Comparison of ENCODE assay signal across 27 mouse cellular contexts in genomic region chr6:119630622-119631021, GRCm38 (mm10).
A peak's percentile ranks its signal among the peaks of the same experiment; 100 is the strongest.
DNase-seq lines count a peak whose midpoint lies in the region; ATAC-seq and TF ChIP-seq lines count a peak whose summit lies in the region.
"Had no signal": no experiment of that assay in that cellular context is flagged by ENCODE, and none has a peak within 500 bp of the region (broad histone marks: within the 10 kb centered on the region; RNA-seq: fewer than 3 reads in every experiment).

No protein-coding gene starts in this region.

- ATAC-seq in kidney, embryonic 15.5 days (replicated peaks; ENCODE audit: low FRiP score): no peak
- no peak for ATAC-seq in forebrain, embryonic 13.5 days
- ATAC-seq: activated CD4-positive, CD25-positive, alpha-beta regulatory T cell, adult 4 months; CD4-positive, CD25-positive, alpha-beta regulatory T cell, adult 4 months; forebrain, embryonic 15.5 days; hindbrain, embryonic 16.5 days had no signal

- H3K9me3 ChIP-seq in kidney, embryonic 15.5 days (replicated peaks): no peaks in the 10 kb centered on the region
- H3K9me3 ChIP-seq in forebrain, embryonic 13.5 days (replicated peaks): no peaks in the 10 kb centered on the region
- H3K9me3 ChIP-seq: embryonic facial prominence, embryonic 12.5 days; embryonic facial prominence, embryonic 15.5 days; forebrain, embryonic 15.5 days; heart, embryonic 12.5 days; heart, embryonic 15.5 days; hindbrain, embryonic 10.5 days; hindbrain, embryonic 13.5 days had no signal

- no peak overlapping the region for H3K4me3 ChIP-seq in kidney, embryonic 15.5 days (replicated peaks)
- no peak overlapping the region for H3K4me3 ChIP-seq in bone marrow macrophage, adult 2 months (ENCODE audit: insufficient read depth, low read length)
- no peak overlapping the region for H3K4me3 ChIP-seq in forebrain, embryonic 13.5 days
- H3K4me3 ChIP-seq: embryonic facial prominence, embryonic 12.5 days; embryonic facial prominence, embryonic 15.5 days; forebrain, embryonic 15.5 days; heart, embryonic 12.5 days; heart, embryonic 15.5 days; hindbrain, embryonic 10.5 days; hindbrain, embryonic 13.5 days had no signal

- H3K27me3 ChIP-seq in kidney, embryonic 15.5 days: no peaks in the 10 kb centered on the region
- no peaks in the 10 kb centered on the region for H3K27me3 ChIP-seq in forebrain, embryonic 13.5 days
- H3K27me3 ChIP-seq: embryonic facial prominence, embryonic 12.5 days; embryonic facial prominence, embryonic 15.5 days; forebrain, embryonic 15.5 days; heart, embryonic 12.5 days; heart, embryonic 15.5 days; hindbrain, embryonic 13.5 days had no signal

- H3K9ac ChIP-seq in kidney, embryonic 15.5 days: no peak overlapping the region
- no peak overlapping the region for H3K9ac ChIP-seq in forebrain, embryonic 13.5 days
- H3K9ac ChIP-seq: embryonic facial prominence, embryonic 12.5 days; embryonic facial prominence, embryonic 15.5 days; forebrain, embryonic 15.5 days; heart, embryonic 12.5 days; heart, embryonic 15.5 days; hindbrain, embryonic 13.5 days had no signal

- no peak for TF ChIP-seq POLR2A in bone marrow macrophage, adult 2 months (IDR thresholded peaks at IDR 0.05; ENCODE audit: borderline replicate concordance, low read depth, low read length)

- no peak overlapping the region for H3K4me2 ChIP-seq in kidney, embryonic 15.5 days
- no peak overlapping the region for H3K4me2 ChIP-seq in forebrain, embryonic 13.5 days
- H3K4me2 ChIP-seq: embryonic facial prominence, embryonic 12.5 days; embryonic facial prominence, embryonic 15.5 days; forebrain, embryonic 15.5 days; heart, embryonic 12.5 days; heart, embryonic 15.5 days; hindbrain, embryonic 13.5 days had no signal

- DNase-seq in kidney, postnatal 25 days: no peak
- DNase-seq in thymus, postnatal 0 days (ENCODE audit: low spot score): peak; percentile 58
- DNase-seq in thymus, postnatal 10 days (ENCODE audit: low spot score in 2 of 2): no peak
- DNase-seq in CD4-positive helper T cell, adult 2 months (ENCODE audit: low read depth, low spot score): peak; percentile 51
- DNase-seq: adrenal gland, adult 8-10 months; adrenal gland, postnatal 25 days; B cell, adult 2 months; cerebellum, adult 18-20 months; cerebellum, adult 9-10 months; cerebellum, postnatal 14 days; gastrocnemius, postnatal 10 days; gastrocnemius, postnatal 36 days; heart, postnatal 10 days; heart, postnatal 36 days had no signal

- WGBS in kidney, embryonic 15.5 days: 73% methylated on average over 3 of the region's 3 CpGs
- 88% methylated on average over 3 of the region's 3 CpGs for WGBS in forebrain, embryonic 13.5 days

- no peak for TF ChIP-seq CTCF in bone marrow macrophage, adult 2 months (IDR thresholded peaks at IDR 0.05; ENCODE audit: low read depth, low read length)

- 0 out of 2 replicates have a peak overlapping the region, but pooled peaks have one; percentile 56 for H3K27ac ChIP-seq in kidney, embryonic 15.5 days
- peak overlapping the region; percentile 21; the same call in 1 of the 2 replicates for H3K27ac ChIP-seq in bone marrow macrophage, adult 2 months (ENCODE audit: insufficient read depth, low read depth, low read length)
- H3K27ac ChIP-seq in forebrain, embryonic 13.5 days: no peak overlapping the region
- H3K27ac ChIP-seq: embryonic facial prominence, embryonic 12.5 days; embryonic facial prominence, embryonic 15.5 days; forebrain, embryonic 15.5 days; heart, embryonic 15.5 days; hindbrain, embryonic 10.5 days; hindbrain, embryonic 13.5 days had no signal

- peaks cover 2% of the 10 kb centered on the region; the same call in 1 of the 2 replicates for H3K4me1 ChIP-seq in kidney, embryonic 15.5 days
- peaks cover 7% of the 10 kb centered on the region for H3K4me1 ChIP-seq in bone marrow macrophage, adult 2 months (ENCODE audit: control insufficient read depth, insufficient read depth, low read length)
- H3K4me1 ChIP-seq in forebrain, embryonic 13.5 days: no peaks in the 10 kb centered on the region
- H3K4me1 ChIP-seq: embryonic facial prominence, embryonic 15.5 days; forebrain, embryonic 15.5 days; heart, embryonic 12.5 days; heart, embryonic 15.5 days; hindbrain, embryonic 13.5 days had no signal

- peaks cover 8% of the 10 kb centered on the region for H3K36me3 ChIP-seq in kidney, embryonic 15.5 days
- peaks cover 26% of the 10 kb centered on the region; the same call in 1 of the 2 replicates for H3K36me3 ChIP-seq in forebrain, embryonic 13.5 days (ENCODE audit: poor library complexity, severe bottlenecking)
- H3K36me3 ChIP-seq: embryonic facial prominence, embryonic 15.5 days had no signal

Comparison
In these comparisons a context has a peak if more than half of its experiments do, and no peak if none do; other contexts are left out.
1. DNase-seq: peak in thymus, postnatal 0 days (single experiment) and CD4-positive helper T cell, adult 2 months (single experiment); none in kidney, postnatal 25 days (0 of 2) and thymus, postnatal 10 days (0 of 2).